Mouse (Mus musculus): ENCODE measurements around the gene Tex19.1. TPM values are rescaled to one million over a fixed set of nuclear protein-coding genes. Genes with fewer than 3 reads are reported as not detected.
"Not testable (repeated sequence)": the region's sequence is repeated elsewhere in the genome, so short reads cannot be mapped to it uniquely, and the experiment has no call there.

Gene Tex19.1
- not detected for total RNA-seq (2021)

GRCm38 (mm10) chr11:121145865-121146264 lies at the start of gene Tex19.1:
TSS of gene Tex19.1 (plus strand) at chr11:121146143.
- DNase-seq, result no peak
- intact Hi-C loops (cut with DNase I), result no loop called here

DNA sequence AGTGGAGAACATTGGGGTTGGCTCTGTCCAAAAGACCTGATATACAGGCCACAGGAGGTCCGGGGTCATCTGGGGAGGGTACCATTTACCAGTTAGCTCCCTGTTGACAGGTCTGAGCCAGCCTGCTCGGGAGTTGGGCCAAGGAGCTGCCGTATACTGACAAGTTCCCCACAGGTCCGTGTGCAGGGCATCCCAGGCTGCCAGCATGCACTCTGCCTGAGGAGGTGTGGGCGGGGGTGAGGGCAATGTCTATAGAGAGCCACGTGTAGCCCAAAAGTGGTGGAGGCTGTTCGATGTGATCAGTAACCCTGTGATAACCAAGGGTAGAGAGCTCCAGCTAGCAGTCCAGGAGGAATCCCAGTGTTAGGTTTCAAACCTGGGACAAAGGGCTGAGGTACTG lies 46.2 kb upstream of the Tex19.1 start:
- intact Hi-C loops (cut with DNase I), result no loop called here
- DNase-seq, result no peak

DNA sequence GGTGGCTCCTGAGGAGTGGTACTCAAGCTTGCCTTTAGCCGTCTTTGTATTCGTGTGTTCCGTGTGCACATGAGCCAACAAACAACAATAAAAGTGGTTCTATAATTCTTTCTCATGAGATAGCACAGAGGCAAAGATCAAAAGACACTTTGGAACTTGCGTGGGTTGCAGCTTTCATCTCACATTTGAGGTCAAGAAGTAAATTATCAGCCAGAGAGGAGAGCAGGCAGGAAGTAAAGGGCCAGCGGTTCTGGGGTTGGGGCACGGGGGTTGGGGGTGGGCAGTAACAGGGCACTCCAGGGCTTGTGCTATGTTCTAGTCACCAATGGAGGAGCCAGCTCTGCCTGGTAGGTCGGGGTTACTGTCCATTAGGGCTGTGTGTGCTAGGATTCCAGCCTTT lies 45.3 kb upstream of the Tex19.1 start:
- intact Hi-C loops (cut with DNase I), result no loop called here
- no peak for DNase-seq

GRCm38 (mm10) chr11:121101124-121101805 lies 44.7 kb upstream of the Tex19.1 start:
- intact Hi-C loops (cut with DNase I), result no loop called here
- DNase-seq, result no peak

DNA sequence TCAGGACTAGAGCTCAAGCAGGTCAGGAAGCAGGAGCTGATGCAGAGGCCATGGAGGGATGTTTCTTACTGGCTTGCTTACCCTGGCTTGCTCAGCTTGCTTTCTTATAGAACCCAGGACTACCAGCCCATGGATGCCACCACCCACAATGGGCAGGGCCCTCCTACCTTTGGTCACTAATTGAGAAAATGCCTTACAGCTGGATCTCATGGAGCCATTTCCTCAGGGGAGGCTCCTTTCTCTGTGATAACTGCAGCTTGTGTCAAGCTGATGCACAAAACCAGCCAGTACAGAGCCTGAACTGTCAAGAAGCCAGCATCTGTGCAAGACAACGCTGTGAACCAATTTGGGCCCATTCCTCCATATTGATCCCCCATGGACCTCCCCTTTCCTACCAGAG lies 38.7 kb upstream of the Tex19.1 start:
- intact Hi-C loops (cut with DNase I); DNase-seq: not testable (repeated sequence)

DNA sequence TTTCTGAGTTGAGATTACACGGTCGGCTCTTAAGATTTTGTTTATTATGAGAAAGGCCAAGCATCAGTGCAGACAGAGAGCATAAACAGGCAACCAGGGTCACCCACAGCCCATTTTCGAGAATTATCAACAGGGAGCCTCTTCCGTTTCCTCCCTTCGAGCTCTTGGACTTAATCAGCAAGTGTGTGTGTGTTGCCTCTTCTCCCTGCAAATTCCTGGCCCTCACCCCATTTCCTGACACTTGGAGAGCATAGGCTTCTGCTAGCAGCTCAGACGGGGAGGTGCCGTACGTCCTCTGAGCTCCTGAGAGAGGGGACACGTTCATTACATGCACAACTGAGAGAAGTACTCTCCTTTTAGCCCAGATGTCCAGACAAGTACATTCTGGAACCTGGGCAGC lies 37.9 kb upstream of the Tex19.1 start:
- intact Hi-C loops (cut with DNase I), result no loop called here

DNA sequence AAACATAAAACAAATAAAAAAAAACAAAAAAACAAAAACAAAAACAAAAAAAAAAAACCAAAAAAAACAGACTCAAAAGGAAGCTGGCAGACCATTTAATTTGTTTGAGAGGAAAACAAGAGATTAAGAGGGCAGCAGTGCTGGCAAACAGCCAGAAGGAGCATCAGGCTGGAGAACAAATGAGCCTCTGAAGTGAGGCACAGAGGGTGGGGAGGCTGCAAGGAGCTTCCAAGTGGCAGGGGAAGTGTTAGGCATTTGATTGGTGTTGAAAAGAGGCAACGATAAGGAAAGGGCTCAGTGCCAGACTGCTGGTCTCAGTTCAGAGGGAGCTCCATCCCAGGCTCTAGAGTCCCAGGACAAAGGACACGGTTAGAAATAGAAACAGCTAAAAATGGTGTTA lies 36.0 kb upstream of the Tex19.1 start:
- intact Hi-C loops (cut with DNase I), result no loop called here
- DNase-seq, result peak; percentile 82

More for the DNA sequence above, 37.9 kb upstream of the Tex19.1 start:
- DNase-seq, result no peak

DNA sequence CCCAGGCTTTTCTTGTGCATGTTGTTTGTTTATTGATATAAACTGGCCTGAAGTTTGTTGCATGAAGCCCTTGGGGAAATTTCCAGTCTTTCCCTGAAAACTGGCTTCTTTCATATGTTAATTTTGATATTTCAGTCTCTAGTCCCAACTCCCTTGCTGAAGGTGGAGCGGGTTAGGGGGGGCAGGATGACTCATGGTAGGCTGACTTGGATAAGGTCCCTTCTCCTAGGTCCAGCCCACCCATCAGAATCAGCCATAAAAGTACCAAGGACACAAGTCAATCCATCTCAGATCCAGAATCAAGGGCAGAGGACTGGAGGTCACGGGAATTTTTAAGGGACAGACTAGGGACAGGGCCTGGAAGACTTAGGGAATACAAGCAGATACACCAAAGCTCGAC lies 34.9 kb upstream of the Tex19.1 start:
- no peak for DNase-seq
- intact Hi-C loops (cut with DNase I), result no loop called here

DNA sequence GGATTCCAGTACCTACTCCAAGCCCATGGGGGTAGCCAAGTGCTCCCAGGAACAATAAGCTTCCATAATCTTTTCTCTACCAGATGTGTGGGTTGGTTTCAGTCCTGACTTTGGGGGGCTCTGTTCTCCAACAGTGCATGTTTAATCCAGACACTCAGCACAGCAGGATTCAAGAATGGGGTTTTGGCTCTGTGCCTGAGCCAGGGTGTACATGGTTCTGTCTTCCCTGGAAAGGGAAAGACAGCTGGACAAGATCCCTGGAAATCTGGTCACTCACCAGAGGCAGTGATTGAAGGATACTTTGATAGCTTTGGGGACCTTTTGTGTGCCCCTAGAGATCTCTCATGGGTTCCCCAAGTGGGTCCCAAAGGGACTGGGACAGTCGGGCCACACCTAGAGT lies 34.3 kb upstream of the Tex19.1 start:
- intact Hi-C loops (cut with DNase I), result no loop called here
- peak; percentile 28 for DNase-seq

DNA sequence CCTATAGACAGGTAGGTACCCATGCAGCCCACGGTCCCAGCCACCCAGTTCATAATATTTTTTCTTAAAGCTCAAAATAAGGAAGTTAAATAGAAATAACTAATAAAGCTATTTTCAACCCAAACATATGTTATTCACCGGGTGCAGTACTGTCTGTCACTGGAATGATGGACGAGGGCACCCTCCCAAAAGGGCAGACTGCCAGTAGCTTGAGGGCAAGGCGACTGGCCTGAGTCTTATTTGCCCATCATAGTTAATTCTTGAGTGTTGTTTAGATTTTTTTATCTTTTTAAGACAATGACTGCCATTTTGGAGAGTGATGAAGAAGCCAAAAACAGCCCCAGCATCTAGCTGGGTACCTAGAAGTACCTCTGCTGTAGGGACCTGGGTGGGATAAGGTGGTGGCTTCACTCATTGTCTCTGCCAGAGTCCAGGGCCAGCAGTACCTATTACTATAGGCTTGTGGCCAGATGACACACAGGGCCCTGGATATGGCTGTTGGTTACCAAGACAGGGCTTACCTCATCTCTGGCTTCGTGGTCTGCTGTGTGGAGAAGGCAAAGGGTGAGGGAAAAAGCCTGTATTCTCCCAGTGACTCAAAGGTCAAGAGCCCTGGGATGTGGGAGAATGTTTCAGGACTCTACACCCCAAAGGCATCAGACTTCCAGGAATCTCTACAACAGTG lies 33.7 kb upstream of the Tex19.1 start:
- intact Hi-C loops (cut with DNase I), result no loop called here
- DNase-seq, result peak; percentile 89

DNA sequence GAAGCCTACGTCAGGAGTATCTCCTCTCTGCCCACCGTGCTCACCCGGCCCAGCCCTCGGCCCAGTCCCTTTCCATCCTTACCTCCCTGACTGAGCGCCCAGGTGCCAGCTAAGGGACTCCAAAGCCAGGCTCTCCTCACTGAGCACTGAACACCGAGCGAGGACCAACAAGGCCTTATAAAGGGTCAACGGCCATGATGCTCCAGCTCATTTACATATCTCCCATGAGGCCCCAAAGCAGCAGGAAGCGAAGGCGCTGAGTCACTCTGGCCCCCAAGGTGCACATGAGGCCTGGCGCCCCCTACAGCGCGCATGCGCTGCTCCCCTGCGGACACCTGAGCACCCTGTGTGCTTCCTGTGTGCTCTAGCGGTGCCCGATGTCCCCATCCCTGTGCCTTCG lies 27.8 kb upstream of the Tex19.1 start:
- intact Hi-C loops (cut with DNase I), result no loop called here
- DNase-seq, result no peak

DNA sequence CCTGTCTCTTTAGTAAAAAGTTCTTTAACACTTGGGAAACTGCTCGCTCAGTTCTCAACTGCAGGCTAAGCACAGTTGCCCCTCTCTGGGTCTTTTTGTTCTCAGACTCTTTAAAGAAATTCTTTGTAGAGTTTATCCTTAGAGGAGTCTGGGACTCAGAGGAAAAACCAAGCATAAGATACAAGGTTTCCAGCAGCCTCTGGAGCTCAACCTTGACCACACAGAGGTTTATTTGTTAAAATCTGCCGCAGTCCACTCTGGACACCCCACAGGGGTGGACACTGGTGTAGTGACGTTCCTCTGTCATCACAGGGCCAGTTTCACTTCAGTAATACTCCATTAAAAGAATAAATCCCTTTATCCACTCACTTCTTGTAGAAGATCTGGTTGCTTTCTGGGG lies 27.4 kb upstream of the Tex19.1 start, which contains the start of gene Tex19.2:
Tex19.2 (minus strand) TSS at position 101 of the 400 bp plus-strand sequence.
- no peak for DNase-seq
- intact Hi-C loops (cut with DNase I), result no loop called here

DNA sequence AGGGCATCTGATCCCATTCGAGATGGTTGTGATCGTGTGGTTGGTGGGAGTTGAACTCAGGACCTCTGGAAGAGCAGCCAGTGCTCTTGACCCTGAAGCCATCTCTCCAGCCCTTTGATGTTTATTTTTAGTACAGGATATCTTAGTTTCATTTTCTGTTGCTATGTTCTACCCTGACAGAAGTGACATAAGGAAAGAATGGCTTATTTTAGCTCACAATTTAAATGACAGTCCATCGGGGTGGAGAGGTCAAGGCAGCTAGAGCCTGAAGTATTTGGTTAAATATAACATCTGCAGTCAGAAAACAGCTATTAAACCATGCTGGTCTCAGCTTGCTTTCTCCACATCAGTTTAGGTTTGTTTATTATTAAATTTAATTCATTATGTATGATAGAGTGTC lies 24.8 kb upstream of the Tex19.1 start:
- DNase-seq, result no peak
- intact Hi-C loops (cut with DNase I), result no loop called here

GRCm38 (mm10) chr11:121122024-121122670 lies 23.8 kb upstream of the Tex19.1 start:
- intact Hi-C loops (cut with DNase I), result no loop called here
- no peak for DNase-seq

DNA sequence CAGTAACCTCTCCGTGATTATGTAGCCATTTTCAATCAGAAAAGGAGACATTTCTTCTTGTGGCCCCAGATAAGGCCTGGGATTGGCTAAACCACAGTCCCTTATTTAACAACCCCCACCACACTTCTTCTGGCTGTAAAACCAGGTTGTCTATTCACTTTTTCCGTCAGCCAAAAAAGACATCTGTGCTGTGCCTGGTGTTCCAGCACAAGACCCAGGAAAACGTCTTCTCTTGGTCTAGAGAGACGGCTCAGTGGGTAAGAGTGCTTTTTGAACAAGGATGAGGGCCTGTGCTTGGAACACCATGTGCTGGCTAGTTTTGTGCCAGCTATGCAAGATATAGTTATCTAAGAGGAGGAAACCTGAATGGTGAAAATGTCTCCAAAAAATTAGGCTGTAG lies 22.5 kb upstream of the Tex19.1 start:
- no peak for DNase-seq
- intact Hi-C loops (cut with DNase I), result no loop called here

DNA sequence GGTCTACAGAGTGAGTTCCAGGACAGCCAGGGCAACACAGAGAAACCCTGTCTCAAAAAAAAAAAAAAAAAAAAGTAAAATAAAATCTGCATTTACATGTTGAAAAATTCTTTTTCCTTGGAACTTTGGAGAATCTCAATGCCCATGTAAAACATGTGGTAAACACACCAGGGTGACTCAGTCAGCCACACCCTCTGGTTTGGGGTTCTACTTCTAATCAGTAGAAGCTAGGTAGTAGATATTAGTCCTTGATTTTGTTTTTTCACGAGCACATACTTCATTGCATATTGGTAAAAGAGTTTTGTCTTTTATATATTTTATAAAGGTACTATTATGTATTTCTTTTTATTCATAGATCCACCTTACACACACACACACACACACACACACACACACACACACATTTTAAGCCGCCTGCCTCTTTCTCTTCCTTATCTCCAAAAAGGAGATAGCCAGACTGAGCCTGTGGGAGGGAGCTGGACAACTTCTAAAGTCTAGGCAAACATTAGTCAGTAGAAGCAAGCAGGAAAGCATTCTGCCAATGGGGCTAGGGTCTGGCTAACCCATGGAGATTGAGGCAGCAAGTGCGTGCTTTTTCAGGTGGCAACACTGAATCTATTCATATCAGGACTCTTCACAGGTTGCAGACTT lies 20.3 kb upstream of the Tex19.1 start:
- intact Hi-C loops (cut with DNase I), result no loop called here

GRCm38 (mm10) chr11:121126395-121126794 lies 19.5 kb upstream of the Tex19.1 start:
- intact Hi-C loops (cut with DNase I), result no loop called here
- DNase-seq, result no peak

More for the DNA sequence above, 20.3 kb upstream of the Tex19.1 start:
- DNase-seq, result no peak

DNA sequence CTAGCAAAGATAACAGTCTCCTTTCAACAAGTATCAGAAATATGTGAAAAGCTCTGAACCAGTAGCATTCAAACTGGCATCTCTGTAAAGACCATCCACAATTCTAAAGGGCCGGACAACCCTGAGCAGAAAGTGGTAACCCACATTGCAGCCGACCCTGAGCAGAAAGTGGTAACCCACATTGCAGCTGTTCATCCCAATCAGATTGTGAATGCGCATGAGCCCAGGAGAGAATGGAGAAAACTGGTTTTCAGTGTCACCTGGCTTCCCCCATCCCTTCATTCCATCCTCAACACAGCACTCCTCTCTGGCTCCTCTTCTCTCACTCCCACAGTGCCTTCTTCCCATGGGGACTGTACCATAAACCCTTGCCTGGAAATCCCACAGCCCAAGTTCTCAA lies 18.5 kb upstream of the Tex19.1 start:
- DNase-seq, result no peak
- intact Hi-C loops (cut with DNase I), result no loop called here

GRCm38 (mm10) chr11:121129616-121130015 lies 16.3 kb upstream of the Tex19.1 start:
- intact Hi-C loops (cut with DNase I), result no loop called here
- DNase-seq, result no peak

DNA sequence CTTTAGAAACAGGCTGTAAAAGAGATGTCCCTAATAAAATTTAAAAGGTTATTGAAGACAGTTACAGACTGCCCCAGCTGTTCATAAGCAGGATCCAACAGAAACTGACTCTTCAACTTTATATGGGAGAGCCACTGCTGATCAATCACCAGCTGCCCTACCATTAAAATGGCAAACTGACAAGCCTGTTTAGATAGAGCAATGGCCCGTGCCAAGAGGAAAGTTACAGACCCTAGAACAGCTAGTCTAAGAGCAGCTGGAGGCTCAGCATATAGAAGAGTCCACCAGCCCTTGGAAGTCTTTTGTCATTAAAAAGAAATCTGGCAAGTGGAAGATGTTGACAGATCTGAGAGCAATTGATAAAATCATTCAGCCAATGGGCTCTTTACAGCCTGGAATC lies 11.3 kb upstream of the Tex19.1 start:
- no peak for DNase-seq
- intact Hi-C loops (cut with DNase I), result no loop called here

DNA sequence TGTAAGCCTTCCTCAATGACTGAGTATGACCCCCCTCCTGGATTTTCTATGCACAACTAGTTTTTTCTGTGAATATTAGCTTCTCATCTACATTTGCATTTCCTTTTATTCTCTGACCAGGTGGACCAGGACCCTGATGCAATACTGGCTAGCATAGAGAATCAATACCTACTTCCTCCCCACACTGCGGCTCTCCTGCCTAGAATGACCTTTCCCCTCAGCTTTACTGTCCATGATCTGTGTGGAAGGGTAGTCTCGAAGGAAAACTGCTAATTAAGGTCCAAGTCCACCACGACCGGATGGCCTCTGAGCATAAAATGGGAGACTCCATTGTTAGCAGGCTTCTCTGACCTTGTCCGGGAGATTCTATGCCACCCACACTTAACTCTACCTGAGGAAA lies 8.3 kb upstream of the Tex19.1 start:
- intact Hi-C loops (cut with DNase I), result no loop called here
- DNase-seq, result no peak

Measured in left cerebral cortex, postnatal 4 days (tissue).